Mouse (Mus musculus) cerebellum, postnatal 36 days (tissue): ENCODE data around the gene Syk.

ENCODE experiments used
- DNase-seq, 2 experiments: peaks; one replicate each; pipeline ENCODE4 v3.0.0; 2021 to 2022; ENCODE audit warnings: mixed read lengths in 2 of 2

Gene Syk

DNA sequence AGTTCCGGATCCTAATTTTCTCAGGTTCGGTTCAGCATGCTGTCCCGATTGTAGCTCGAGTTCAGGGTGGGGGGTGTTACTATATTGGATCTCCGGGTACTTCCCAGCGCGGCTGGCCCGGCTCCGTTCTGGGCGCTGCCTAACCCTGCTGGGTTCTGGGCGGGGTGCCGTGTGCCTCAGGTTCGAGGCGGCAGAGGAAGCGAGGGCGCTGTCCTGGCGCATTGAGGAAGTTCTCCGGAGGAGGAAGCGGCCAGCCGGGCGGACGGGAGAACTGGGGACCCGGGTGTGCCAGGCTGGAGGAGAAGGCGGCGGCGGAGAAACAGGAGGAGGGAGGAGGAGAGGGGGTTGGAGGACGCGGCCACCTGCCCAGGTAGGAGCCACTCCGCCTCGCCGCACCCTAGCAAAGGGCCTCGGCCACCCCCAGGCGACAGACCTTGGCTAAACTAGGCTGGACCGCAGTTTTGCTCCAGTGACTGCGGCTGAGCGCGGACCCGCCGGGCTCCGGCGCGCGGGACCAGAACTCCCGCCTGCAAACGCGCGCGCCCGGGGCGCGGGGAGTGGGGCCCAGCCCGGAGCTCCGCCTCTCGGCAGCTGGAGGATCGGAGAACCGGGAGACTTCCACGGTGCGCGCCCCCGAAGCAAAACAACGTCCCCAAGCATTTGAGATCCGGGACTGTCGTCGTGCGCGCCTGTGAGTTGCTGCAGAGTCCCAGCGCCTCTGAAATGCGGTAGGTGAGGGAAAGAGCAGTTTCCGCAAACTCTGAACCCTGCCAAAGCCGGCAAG is at the start of gene Syk:
Syk (plus strand) TSS at position 296 of the 784 bp plus-strand sequence.
- no peak for DNase-seq

DNA sequence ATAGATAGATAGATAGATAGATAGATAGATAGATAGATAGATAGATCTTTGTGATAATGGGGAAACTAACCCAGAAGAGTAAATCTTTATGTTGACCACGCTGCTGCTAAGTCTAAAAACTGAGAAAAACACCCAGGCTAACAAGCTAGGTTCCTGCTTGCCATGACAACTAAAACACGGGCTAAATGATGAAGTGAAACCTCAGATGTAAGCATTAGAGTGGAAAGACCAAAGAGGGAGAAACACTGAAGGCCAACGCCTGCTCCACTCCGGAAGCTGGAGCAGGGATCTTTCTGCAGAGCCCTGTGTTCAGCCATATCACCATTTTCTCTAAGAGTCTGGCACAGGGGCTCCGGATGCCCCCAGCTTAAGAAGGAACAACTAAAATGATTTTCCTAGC is 49.3 kb upstream of the Syk start:
- no peak for DNase-seq

DNA sequence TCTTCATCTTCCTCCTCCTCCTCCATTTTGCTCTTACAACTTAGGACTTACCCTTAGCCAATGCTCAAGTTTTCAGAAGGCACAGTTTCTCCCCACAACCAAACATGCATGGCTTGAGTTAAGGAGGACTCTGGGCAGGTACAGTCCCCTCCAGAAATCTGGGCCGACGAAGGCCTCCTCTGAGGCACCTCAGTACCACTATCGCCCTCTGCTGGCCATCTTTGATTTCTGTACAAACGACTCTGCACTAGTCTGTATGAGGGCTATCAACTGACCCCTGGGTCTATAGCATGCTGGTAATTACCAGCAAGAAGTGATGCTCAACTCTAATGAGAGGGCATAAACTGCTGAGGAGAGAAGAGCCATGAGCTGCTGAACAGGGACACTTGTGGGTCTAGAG is 47.4 kb upstream of the Syk start:
- peak; percentile 75 to 85 for DNase-seq

DNA sequence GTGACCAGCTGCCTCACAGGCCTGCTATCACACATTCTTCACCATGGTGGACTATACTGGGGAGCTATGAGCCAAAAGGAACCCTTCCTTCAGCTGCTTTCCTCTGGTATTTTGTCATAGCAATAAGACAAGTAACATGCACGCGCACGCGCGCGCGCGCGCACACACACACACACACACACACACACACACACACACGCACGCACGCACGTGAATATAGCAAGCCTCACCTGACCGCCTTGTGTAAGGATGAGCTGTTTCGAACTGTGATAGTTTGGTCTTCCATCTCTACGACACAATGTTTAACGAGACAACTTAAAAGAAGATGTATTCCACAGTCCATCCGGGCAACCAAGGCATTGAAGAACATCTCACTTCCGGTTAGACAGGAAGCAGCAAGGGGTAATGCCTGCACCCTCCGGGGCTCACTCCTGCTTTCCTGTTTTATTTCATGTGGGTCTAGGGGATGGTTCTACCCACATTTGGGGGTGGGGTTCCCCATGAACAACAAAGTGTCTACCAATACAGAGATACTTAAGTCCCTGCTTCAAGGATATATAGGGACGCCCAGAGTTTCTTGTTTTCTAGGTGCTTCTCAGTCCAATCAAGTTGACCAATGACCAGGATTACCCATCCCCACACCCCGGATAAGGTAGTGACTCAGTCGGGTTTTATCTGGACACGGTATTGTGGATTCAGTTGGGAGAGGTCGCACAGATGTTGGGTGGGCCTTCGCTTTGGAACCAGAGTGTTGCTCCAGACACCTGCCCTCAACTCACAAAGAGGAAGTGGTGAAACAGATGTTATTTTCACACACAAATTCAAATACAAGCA is 45.0 kb upstream of the Syk start:
- no peak for DNase-seq

GRCm38 (mm10) chr13:52538588-52539116 is 44.3 kb upstream of the Syk start:
- no peak for DNase-seq

- DNase-seq = no peak
Measured at GRCm38 (mm10) chr13:52539461-52539860, 43.5 kb upstream of the Syk start.

DNA sequence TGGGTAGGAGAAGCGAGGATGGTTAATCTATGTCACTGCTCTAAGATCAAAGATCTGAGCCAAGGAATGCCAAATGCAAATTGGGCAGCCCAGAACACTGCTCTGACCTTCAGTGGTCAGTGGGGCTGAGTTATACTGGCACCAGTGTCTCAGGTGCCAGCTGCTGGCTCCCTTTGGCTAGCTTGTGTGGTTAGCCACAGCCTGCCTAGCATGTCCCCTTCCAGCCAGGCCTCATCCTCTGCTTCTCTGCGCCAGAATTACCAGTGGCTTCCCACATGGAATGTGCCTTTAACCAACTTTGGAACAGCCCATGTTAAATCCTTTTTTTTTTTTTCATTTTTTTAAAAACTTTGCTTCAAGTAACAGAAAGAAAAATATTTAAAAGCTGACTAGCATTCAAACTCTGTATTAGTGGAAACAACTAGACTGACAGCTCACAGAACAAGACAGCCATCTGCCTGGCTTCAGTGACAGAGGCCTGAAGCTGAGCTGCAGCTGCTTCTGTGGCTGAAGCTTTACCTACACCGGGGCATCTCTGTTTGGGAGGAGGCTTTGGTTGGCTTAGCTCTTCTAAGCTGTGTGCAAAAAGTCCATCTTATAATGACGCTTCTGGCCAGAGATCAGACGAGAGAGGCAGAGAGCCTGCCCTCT is 41.5 kb upstream of the Syk start:
- DNase-seq = no peak

GRCm38 (mm10) chr13:52542036-52542526 is 40.9 kb upstream of the Syk start:
- no peak for DNase-seq

- no peak for DNase-seq
Measured at GRCm38 (mm10) chr13:52542636-52543035, 40.3 kb upstream of the Syk start.

DNA sequence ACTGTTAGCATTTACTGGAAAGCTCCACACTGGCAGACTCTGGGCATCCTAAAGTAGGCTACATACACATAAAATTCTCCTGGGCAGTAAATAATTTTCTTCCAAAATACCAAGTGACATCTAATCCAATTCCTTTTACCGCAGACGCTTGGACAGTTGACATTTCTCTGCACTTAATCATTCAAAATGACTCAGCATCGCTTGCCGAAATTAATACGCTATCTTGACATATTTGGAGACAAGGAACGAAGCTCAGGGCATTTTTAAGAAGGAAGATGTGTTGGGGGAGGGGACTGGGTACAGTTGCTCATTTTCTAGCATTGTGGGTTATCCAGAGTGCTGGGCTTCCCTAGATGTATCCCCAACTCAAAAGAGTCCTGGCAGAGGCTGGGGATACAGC is 36.7 kb upstream of the Syk start:
- no peak for DNase-seq

DNA sequence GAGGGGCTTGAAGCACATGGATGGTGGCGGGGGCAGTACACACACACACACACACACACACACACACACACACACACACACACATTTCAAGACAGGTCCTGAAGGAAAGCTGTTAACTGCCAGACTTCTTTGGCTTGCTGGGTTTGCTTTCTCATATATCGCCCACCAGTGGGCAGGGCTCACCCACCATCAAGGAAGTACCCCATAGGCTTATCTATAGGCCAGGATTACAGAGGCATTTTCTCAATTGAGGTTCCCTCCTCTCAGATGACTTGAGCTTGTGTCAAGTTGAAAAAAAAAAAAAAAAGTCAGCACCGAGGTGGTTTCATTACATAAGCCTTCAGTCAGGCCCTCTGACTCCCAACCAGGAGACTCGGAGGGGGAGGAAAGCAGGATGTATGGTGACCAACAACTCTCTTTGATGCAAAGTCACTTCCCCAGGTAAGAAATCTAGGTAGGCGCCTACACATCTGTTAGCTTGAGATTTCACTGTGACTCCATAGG is 32.2 kb upstream of the Syk start:
- no peak for DNase-seq

- DNase-seq = no peak
Measured at GRCm38 (mm10) chr13:52551275-52551674, 31.7 kb upstream of the Syk start.

- DNase-seq = no peak
Measured at GRCm38 (mm10) chr13:52552822-52553477, 30.0 kb upstream of the Syk start.

GRCm38 (mm10) chr13:52554722-52555121 is 28.3 kb upstream of the Syk start:
- no peak for DNase-seq

- DNase-seq = no peak
Measured at GRCm38 (mm10) chr13:52557421-52557820, 25.6 kb upstream of the Syk start.

DNA sequence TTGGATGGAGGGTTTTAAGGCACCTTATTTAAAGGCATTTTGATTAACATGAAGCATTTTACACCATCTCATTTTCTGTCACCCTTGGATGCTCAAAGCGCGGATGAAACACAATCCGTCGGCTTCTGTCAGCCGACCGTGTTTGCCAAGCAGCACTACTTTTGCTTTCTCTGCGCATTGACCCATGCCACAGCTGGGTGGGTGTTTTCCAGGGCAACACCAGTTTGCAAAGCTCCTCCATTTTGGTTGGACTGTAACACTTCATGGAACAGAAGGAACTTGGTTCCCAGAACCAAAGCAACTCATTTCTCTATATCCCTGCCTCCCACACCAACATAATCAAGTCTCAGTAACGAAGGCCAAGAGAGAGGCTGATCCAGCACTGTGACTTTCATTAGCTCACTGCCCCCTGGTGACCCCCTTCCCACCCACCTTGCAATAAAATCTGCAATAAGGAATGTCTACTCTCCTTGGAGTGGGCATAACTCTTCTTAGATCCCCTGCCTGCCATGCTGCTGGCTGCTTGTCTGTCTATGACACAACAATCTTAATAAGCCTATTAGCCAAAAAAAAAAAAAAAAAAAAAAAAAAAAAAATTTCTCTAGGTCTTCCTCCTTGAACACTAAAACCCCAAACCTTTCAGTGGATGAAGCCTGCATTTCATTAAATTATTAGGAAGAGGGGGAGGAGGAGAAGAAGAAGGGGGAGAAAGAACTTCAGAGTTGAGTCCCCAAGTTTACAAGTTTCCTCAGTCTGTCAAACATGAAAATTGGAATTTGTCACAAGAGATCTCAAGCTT is 21.4 kb upstream of the Syk start:
- no peak for DNase-seq

- DNase-seq = no peak
Measured at GRCm38 (mm10) chr13:52562166-52562571, 20.8 kb upstream of the Syk start.

- DNase-seq = peak; percentile 5 to 25
Measured at GRCm38 (mm10) chr13:52565103-52565739, 17.8 kb upstream of the Syk start.

GRCm38 (mm10) chr13:52566188-52566760 is 16.7 kb upstream of the Syk start:
- DNase-seq = no peak

DNA sequence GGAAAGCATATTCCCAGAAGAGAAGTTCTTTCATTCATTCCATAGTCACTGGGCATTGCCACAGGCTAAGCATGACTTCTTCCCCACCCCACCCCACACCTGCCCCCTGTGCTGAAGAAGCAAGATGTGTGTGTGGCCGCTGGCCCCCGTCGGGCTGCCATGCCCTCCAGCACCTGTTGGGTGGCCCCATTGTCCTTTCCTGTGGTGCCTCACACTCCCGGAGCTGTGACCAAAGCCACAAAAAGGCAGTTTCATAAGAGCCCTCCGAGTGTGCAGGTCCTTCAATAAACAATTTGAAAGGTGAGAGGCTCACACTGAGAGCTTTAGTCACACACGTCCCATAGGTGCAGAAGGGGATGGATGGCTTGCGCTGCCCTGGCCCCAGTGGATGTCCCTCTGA is 16.2 kb upstream of the Syk start:
- no peak for DNase-seq
